Mouse (Mus musculus) hematopoietic stem cell, adult 5-6 weeks (primary cell): ENCODE data around the gene Slc5a12. TPM values are rescaled to one million over a fixed set of nuclear protein-coding genes. Genes with fewer than 3 reads are reported as not detected.
A peak's percentile ranks its signal among the peaks of the same experiment; 100 is the strongest.

Source experiments
- ATAC-seq, 2 experiments: fragments of 125-278 bp in 1 of 2; replicated peaks in 1 of 2; 2 replicates each; pipeline ENCODE4 v1.8.0; 2016 to 2017; ENCODE audit warnings: inconsistent platforms in 2 of 2, mild to moderate bottlenecking in 2 of 2, moderate number of reproducible peaks in 2 of 2, low read depth in 1 of 2, moderate TSS enrichment in 1 of 2; ENCODE audit not compliant: low FRiP score in 2 of 2, poor library complexity in 2 of 2, severe bottlenecking in 2 of 2, insufficient read depth in 1 of 2, low TSS enrichment in 1 of 2
- total RNA-seq: library from RNA; stranded (forward); fragments of 172-1452, 232-1000 nt; gene quantifications from 2 replicates; pipeline ENCODE4 v1.2.3, GENCODE M21; 2017

The Slc5a12 gene
- total RNA-seq = not detected in 2 replicates

- no peak for ATAC-seq
Measured at GRCm38 (mm10) chr2:110596932-110597331, at the start of gene Slc5a12. TSS of gene Slc5a12 (plus strand) at chr2:110597298.

- ATAC-seq = no peak
Measured at GRCm38 (mm10) chr2:110556098-110556497, 41.0 kb upstream of the Slc5a12 start.

GRCm38 (mm10) chr2:110562621-110563020 is 34.5 kb upstream of the Slc5a12 start:
- ATAC-seq = no peak

GRCm38 (mm10) chr2:110564673-110565627 is 32.1 kb upstream of the Slc5a12 start:
- ATAC-seq = peak in 1 of 2 experiments; percentile 32; a peak in 2 of 4 replicates

GRCm38 (mm10) chr2:110586692-110587091 is 10.4 kb upstream of the Slc5a12 start:
- ATAC-seq = no peak

- ATAC-seq = no peak
Measured at GRCm38 (mm10) chr2:110590007-110590406, 7.1 kb upstream of the Slc5a12 start.

GRCm38 (mm10) chr2:110592276-110592675 is 4.8 kb upstream of the Slc5a12 start:
- ATAC-seq = no peak

GRCm38 (mm10) chr2:110644358-110644757 is 47.3 kb downstream of the Slc5a12 start:
- ATAC-seq = no peak

GRCm38 (mm10) chr2:110644846-110645245 is 47.7 kb downstream of the Slc5a12 start:
- no peak for ATAC-seq

- ATAC-seq = no peak
Measured at GRCm38 (mm10) chr2:110663329-110663728, 66.2 kb downstream of the Slc5a12 start.

- no peak for ATAC-seq
Measured at GRCm38 (mm10) chr2:110671071-110671624, 74.0 kb downstream of the Slc5a12 start.

Other genes starting within 250 kb of the Slc5a12 start
- not detected in 2 replicates for gene Fibin, start 234.1 kb upstream of the Slc5a12 start, total RNA-seq
- gene Muc15, start 124.0 kb downstream of the Slc5a12 start, total RNA-seq = not detected in 2 replicates